ENCODE assay signal across 15 mouse cellular contexts in genomic region chr12:24843395-24844072, GRCm38 (mm10). TPM values are rescaled to one million over a fixed set of nuclear protein-coding genes. Genes with fewer than 3 reads are reported as not detected.
A peak's percentile ranks its signal among the peaks of the same experiment; 100 is the strongest.
DNase-seq lines count a peak whose midpoint lies in the region; ATAC-seq and TF ChIP-seq lines count a peak whose summit lies in the region.
"Had no signal": no experiment of that assay in that cellular context is flagged by ENCODE, and none has a peak within 500 bp of the region (broad histone marks: within the 10 kb centered on the region; RNA-seq: fewer than 3 reads in every experiment).

No protein-coding gene starts in this region.

- peaks cover 51% of the 10 kb centered on the region for H3K4me1 ChIP-seq in heart, embryonic 15.5 days (replicated peaks)
- 0 out of 2 replicates have a peak, but pooled peaks cover 6% of the 10 kb centered on the region for H3K4me1 ChIP-seq in hindbrain, postnatal 0 days (ENCODE audit: insufficient read depth, low read length)

- no peak overlapping the region for H3K4me3 ChIP-seq in heart, embryonic 15.5 days
- H3K4me3 ChIP-seq in hindbrain, postnatal 0 days (ENCODE audit: low read length) = no peak overlapping the region
- H3K4me3 ChIP-seq: left cerebral cortex, adult 2 months; lung, embryonic 15.5 days had no signal

- H3K9me3 ChIP-seq in heart, embryonic 15.5 days (replicated peaks) = no peaks in the 10 kb centered on the region
- no peaks in the 10 kb centered on the region for H3K9me3 ChIP-seq in hindbrain, postnatal 0 days (ENCODE audit: low read length)
- H3K9me3 ChIP-seq: lung, embryonic 15.5 days had no signal

- H3K27me3 ChIP-seq in heart, embryonic 15.5 days = no peaks in the 10 kb centered on the region
- H3K27me3 ChIP-seq in hindbrain, postnatal 0 days (ENCODE audit: insufficient read depth, low read length) = no peaks in the 10 kb centered on the region
- H3K27me3 ChIP-seq: lung, embryonic 15.5 days had no signal

- 17% methylated on average over 7 of the region's 7 CpGs for WGBS in heart, embryonic 15.5 days
- 73% methylated on average over 7 of the region's 7 CpGs for WGBS in hindbrain, postnatal 0 days

- ATAC-seq in heart, embryonic 15.5 days (replicated peaks; ENCODE audit: insufficient number of reproducible peaks, insufficient read depth, low FRiP score, low read depth) = peak; percentile 65
- no peak for ATAC-seq in hindbrain, postnatal 0 days
- ATAC-seq: forebrain, embryonic 14.5 days had no signal

- peak overlapping the region; percentile 47 for H3K27ac ChIP-seq in heart, embryonic 15.5 days
- no peak overlapping the region for H3K27ac ChIP-seq in hindbrain, postnatal 0 days
- H3K27ac ChIP-seq: left cerebral cortex, adult 2 months; lung, embryonic 15.5 days had no signal

- H3K4me2 ChIP-seq in heart, embryonic 15.5 days = no peak overlapping the region
- H3K4me2 ChIP-seq in hindbrain, postnatal 0 days (ENCODE audit: low read depth, low read length) = no peak overlapping the region
- H3K4me2 ChIP-seq: lung, embryonic 15.5 days had no signal

- no peak for TF ChIP-seq CTCF in hindbrain, postnatal 0 days (IDR thresholded peaks at IDR 0.05; ENCODE audit: low read depth)

- H3K36me3 ChIP-seq in heart, embryonic 15.5 days = no peaks in the 10 kb centered on the region
- H3K36me3 ChIP-seq in hindbrain, postnatal 0 days (ENCODE audit: insufficient read depth, low read length) = no peaks in the 10 kb centered on the region
- H3K36me3 ChIP-seq: lung, embryonic 15.5 days had no signal

- DNase-seq in embryo, embryonic 10.5 days (ENCODE audit: low spot score) = peak; percentile 34
- DNase-seq in embryo, embryonic 9.5 days (ENCODE audit: extremely low spot score) = no peak
- DNase-seq in heart, postnatal 4 days = no peak
- peak; percentile 19 for DNase-seq in thymus, postnatal 14 days
- DNase-seq in thymus, postnatal 36 days = no peak
- no peak for DNase-seq in hindbrain, postnatal 0 days (ENCODE audit: low spot score)
- DNase-seq in right cerebral cortex, postnatal 14 days = no peak
- DNase-seq: cerebellum, adult 18-20 months; gastrocnemius, postnatal 10 days; liver; right cerebral cortex, postnatal 4 days had no signal

- H3K9ac ChIP-seq in heart, embryonic 15.5 days = no peak overlapping the region
- H3K9ac ChIP-seq in hindbrain, postnatal 0 days (replicated peaks; ENCODE audit: low read length) = no peak overlapping the region
- H3K9ac ChIP-seq: lung, embryonic 15.5 days had no signal

RNA-seq across cellular contexts. Expression of gene Mboat2, which starts 12.9 kb away (rescaled TPM):
- 26.0 and 29.0 TPM in 2 replicates for polyA plus RNA-seq in heart, embryonic 15.5 days (2015; fragmentation: Nextera tagmentation; extraction: Ambion mirVana)
- total RNA-seq in heart, postnatal 4 days (2021) = 10 to 100 TPM; 17.5 to 19.9 TPM
- 60.2 and 67.7 TPM in 2 replicates for total RNA-seq in hindbrain, postnatal 0 days (2014; rRNA removed)
- polyA plus RNA-seq in hindbrain, postnatal 0 days (2015; fragmentation: Nextera tagmentation; extraction: Ambion mirVana) = 73.0 and 77.0 TPM in 2 replicates

Comparison
In these comparisons a context has a peak if more than half of its experiments do, and no peak if none do; other contexts are left out.
1. DNase-seq: peak in embryo, embryonic 10.5 days (single experiment) and thymus, postnatal 14 days (single experiment); none in embryo, embryonic 9.5 days (single experiment), heart, postnatal 4 days (single experiment), thymus, postnatal 36 days (0 of 2), hindbrain, postnatal 0 days (single experiment) and right cerebral cortex, postnatal 14 days (single experiment).